Mouse (Mus musculus) right cerebral cortex, postnatal 10 days (tissue): Measurements from ENCODE around the gene Icam5.
"Not testable (repeated sequence)": the region's sequence is repeated elsewhere in the genome, so short reads cannot be mapped to it uniquely, and the experiment has no call there.

Experiments
- DNase-seq, 2 experiments: peaks; one replicate each; pipeline ENCODE4 v3.0.0; 2021; ENCODE audit warnings: low spot score in 2 of 2

Gene Icam5

GRCm38 (mm10) chr9:21035586-21035985, 3.7 kb downstream of the Icam5 start:
- DNase-seq = no peak

GRCm38 (mm10) chr9:21036161-21036560, 4.3 kb downstream of the Icam5 start:
- no peak for DNase-seq

- no peak for DNase-seq
These were observed 4.8 kb downstream of the Icam5 start for GRCm38 (mm10) chr9:21036666-21037065.

GRCm38 (mm10) chr9:21037481-21037891, 5.6 kb downstream of the Icam5 start:
- DNase-seq = peak; percentile 65 to 70

- no peak for DNase-seq
These were observed 7.9 kb downstream of the Icam5 start for GRCm38 (mm10) chr9:21039779-21040178.

- DNase-seq = peak; percentile 78 to 89
These were observed 9.4 kb downstream of the Icam5 start for GRCm38 (mm10) chr9:21041308-21041707.

GRCm38 (mm10) chr9:21043563-21043962, 11.7 kb downstream of the Icam5 start:
- no peak for DNase-seq

GRCm38 (mm10) chr9:21044785-21045184, 12.9 kb downstream of the Icam5 start:
- not testable (repeated sequence) for DNase-seq

GRCm38 (mm10) chr9:21045235-21045634, 13.4 kb downstream of the Icam5 start:
- no peak for DNase-seq

GRCm38 (mm10) chr9:21051578-21051977, 19.7 kb downstream of the Icam5 start:
- DNase-seq = no peak

GRCm38 (mm10) chr9:21062928-21063327, 31.1 kb downstream of the Icam5 start:
- peak; percentile 70 to 84 for DNase-seq

GRCm38 (mm10) chr9:21067006-21067684, 35.3 kb downstream of the Icam5 start, which contains the start of gene Zglp1:
Zglp1 (minus strand) TSS chr9:21067093.
- no peak for DNase-seq

GRCm38 (mm10) chr9:21072641-21073040, 40.8 kb downstream of the Icam5 start:
- DNase-seq = no peak

GRCm38 (mm10) chr9:21073044-21073840, 41.4 kb downstream of the Icam5 start, which contains the start of the genes Gm49373 and Fdx1l:
Gm49373 (minus strand) TSS chr9:21073096.
Fdx1l (minus strand) TSS chr9:21073614.
- peak; percentile 96 for DNase-seq

- peak; percentile 16 to 38 for DNase-seq
These were observed 42.3 kb downstream of the Icam5 start for GRCm38 (mm10) chr9:21074173-21074572.

GRCm38 (mm10) chr9:21075625-21076024, 43.8 kb downstream of the Icam5 start:
- peak in 1 of 2 experiments; percentile 26 for DNase-seq

GRCm38 (mm10) chr9:21081127-21081526, 49.3 kb downstream of the Icam5 start:
- no peak for DNase-seq

- no peak for DNase-seq
These were observed 51.5 kb downstream of the Icam5 start for GRCm38 (mm10) chr9:21083324-21083723.
